Mouse (Mus musculus) heart, embryonic 14.5 days (tissue): ENCODE results near the gene Pkp1. TPM values are rescaled to one million over a fixed set of nuclear protein-coding genes. Genes with fewer than 3 reads are reported as not detected.

Source experiments
- ATAC-seq: fragments of 200-750 bp; cut with Nextera tagmentation; 2 replicates; pipeline ENCODE4 v1.8.0; 2017; ENCODE audit warnings: low read depth, moderate TSS enrichment; ENCODE audit not compliant: insufficient number of reproducible peaks, insufficient read depth, low FRiP score
- H3K27ac ChIP-seq, 2 experiments: fragments of 200-500 bp in 1 of 2; fragments of 300-500 bp in 1 of 2; sonication (generic) in 1 of 2; replicated peaks in 1 of 2; 2 replicates each; pipeline ENCODE4 v1.5.1; 2012 to 2014; ENCODE audit warnings: low read depth in 2 of 2, low read length in 2 of 2, control low read depth in 1 of 2, mild to moderate bottlenecking in 1 of 2, mixed read lengths in 1 of 2; ENCODE audit not compliant: control insufficient read depth in 1 of 2, insufficient read depth in 1 of 2
- H3K27me3 ChIP-seq: fragments of 300-500 bp; sonication (generic); 2 replicates; pipeline ENCODE4 v1.6.1; 2014; ENCODE audit warnings: mild to moderate bottlenecking, low read length, control low read depth; ENCODE audit not compliant: control insufficient read depth, insufficient read depth
- H3K36me3 ChIP-seq: fragments of 300-500 bp; sonication (generic); 2 replicates; pipeline ENCODE4 v1.6.1; 2014; ENCODE audit warnings: mild to moderate bottlenecking, control low read depth, low read length, mixed read lengths; ENCODE audit not compliant: control insufficient read depth, insufficient read depth
- H3K4me1 ChIP-seq, 2 experiments: fragments of 200-500 bp in 1 of 2; fragments of 300-500 bp in 1 of 2; sonication (generic) in 1 of 2; 2 replicates each; pipeline ENCODE4 v1.6.1; 2012 to 2014; ENCODE audit warnings: low read length in 2 of 2, control low read depth in 1 of 2, mixed read lengths in 1 of 2; ENCODE audit not compliant: control insufficient read depth in 2 of 2, insufficient read depth in 2 of 2
- H3K4me2 ChIP-seq: fragments of 300-500 bp; sonication (generic); 2 replicates; pipeline ENCODE4 v1.6.1; 2014; ENCODE audit warnings: mild to moderate bottlenecking, low read length
- H3K4me3 ChIP-seq, 2 experiments: fragments of 200-500 bp in 1 of 2; fragments of 300-500 bp in 1 of 2; sonication (generic) in 1 of 2; 2 replicates each; pipeline ENCODE4 v1.5.1; 2012 to 2014; ENCODE audit warnings: low read length in 2 of 2, mild to moderate bottlenecking in 2 of 2, control low read depth in 1 of 2, low read depth in 1 of 2, moderate library complexity in 1 of 2; ENCODE audit not compliant: control insufficient read depth in 1 of 2, insufficient read depth in 1 of 2
- H3K9ac ChIP-seq: fragments of 300-500 bp; sonication (generic); 2 replicates; pipeline ENCODE4 v1.6.1; 2014; ENCODE audit warnings: mild to moderate bottlenecking, low read length
- H3K9me3 ChIP-seq: fragments of 300-500 bp; sonication (generic); 2 replicates; pipeline ENCODE4 v1.6.1; 2016; ENCODE audit warnings: low read length, control low read depth; ENCODE audit not compliant: control insufficient read depth
- WGBS: fragments of 180-500 bp; shearing (Covaris S2); extraction: QIAGEN DNeasy Blood & Tissue Kit; methylation state at CpG from one replicate; pipeline ENCODE4 v1.1.7; 2014; 5-methylcytosine and 5-hydroxymethylcytosine counted together
- polyA plus RNA-seq: library from polyadenylated mRNA; unstranded; fragments of >200 nt; fragmentation: Nextera tagmentation; extraction: Ambion mirVana; gene quantifications from 2 replicates; pipeline ENCODE4 v1.2.1, GENCODE M21; 2014

Pkp1 gene
- 0.04 and 0.08 TPM in 2 replicates for polyA plus RNA-seq

DNA sequence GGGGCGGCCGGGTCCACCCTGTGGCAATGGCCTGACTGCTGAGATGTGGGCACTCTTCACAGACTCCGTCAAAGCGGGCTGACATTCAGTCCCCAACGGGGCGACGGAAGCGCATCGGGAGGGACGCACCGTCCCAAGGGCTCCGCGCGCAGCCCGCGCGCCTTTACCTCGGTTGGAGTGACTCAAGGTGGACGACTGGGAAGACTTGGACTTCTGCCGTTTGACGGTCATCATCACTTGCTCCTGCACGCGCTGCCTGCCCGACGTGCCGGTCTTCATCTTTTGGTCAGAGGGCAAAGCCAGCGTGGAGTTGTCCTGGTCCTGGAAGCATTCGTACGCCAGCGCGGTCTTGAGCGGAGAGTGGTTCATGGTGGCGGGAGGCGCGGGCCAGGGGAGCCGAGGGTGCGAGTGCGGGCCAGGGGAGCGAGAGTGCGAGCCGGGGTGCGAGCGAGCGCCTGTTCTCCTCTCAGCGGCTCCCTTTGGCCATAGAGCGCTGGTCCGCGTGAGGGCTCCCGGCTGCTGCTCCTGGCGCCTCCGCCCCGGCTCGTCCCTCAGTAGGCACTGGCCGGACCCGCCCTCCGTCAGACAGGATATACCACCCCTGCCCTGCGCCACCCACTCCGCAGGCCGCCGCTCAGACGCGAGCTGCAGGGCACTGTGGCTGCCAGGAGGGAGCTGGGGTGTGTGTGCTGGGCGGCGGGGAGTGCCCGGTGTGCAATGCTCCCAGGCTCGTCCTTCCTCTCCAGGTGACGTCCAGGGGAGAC is at the start of gene Pkp1:
Gene Pkp1 (minus strand): TSS at position 564 of the 764 bp plus-strand sequence.
- Histone ChIP-seq H3K4me1 (peaks cover 3% of the 10 kb centered on the region in 2 experiments; a peak in 2 of 4 replicates), H3K9me3 (no peaks in the 10 kb centered on the region), H3K27ac (no peak within 1 kb of the TSS), H3K36me3 (no peaks in the 10 kb centered on the region), H3K27me3 (peaks cover 81% of the 10 kb centered on the region), H3K4me2 (peak within 1 kb of the TSS; percentile 58), H3K4me3 (peak within 1 kb of the TSS; percentile 14 to 31), H3K9ac (no peak within 1 kb of the TSS)
- WGBS = under 1% methylated on average over 66 of the region's 67 CpGs
- peak; percentile 40; the same call in 1 of the 2 replicates for ATAC-seq

GRCm38 (mm10) chr1:135967739-135968138 is 48.7 kb upstream of the Pkp1 start:
- no peak for ATAC-seq
- Histone ChIP-seq H3K27ac (no peak overlapping the region), H3K27me3 (peaks cover 9% of the 10 kb centered on the region; the same call in 1 of the 2 replicates), H3K36me3 (no peaks in the 10 kb centered on the region), H3K4me1 (no peaks in the 10 kb centered on the region), H3K4me3 (no peak overlapping the region), H3K9ac (no peak overlapping the region), H3K9me3 (no peaks in the 10 kb centered on the region), H3K4me2 (no peak overlapping the region)
- 74% methylated on average over 4 of the region's 4 CpGs for WGBS

DNA sequence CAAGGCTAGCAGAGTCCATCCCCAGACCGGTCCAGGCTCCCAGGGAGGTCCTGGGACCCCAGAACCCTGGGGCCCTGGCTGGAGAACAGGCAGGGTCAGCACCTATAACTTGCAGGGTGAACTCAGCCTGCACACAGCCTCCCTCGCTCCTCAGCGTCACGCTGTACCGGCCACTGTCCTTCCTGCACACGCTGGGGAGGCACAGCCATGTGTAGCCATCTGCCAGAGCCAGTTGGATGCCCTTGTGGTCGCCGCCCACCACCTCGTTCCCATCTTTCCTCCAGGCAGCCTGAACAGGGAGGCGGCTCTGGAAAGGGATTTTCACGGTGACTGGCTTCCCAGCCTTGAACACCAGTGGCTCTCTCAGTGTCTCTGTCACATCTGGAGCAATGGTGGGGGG is 45.6 kb upstream of the Pkp1 start:
- ATAC-seq = no peak
- Histone ChIP-seq H3K27ac (no peak overlapping the region), H3K4me1 (no peaks in the 10 kb centered on the region), H3K27me3 (peaks cover 9% of the 10 kb centered on the region), H3K36me3 (no peaks in the 10 kb centered on the region), H3K9me3 (no peaks in the 10 kb centered on the region), H3K9ac (no peak overlapping the region), H3K4me2 (no peak overlapping the region), H3K4me3 (no peak overlapping the region)
- 62% methylated on average over 11 of the region's 11 CpGs for WGBS

DNA sequence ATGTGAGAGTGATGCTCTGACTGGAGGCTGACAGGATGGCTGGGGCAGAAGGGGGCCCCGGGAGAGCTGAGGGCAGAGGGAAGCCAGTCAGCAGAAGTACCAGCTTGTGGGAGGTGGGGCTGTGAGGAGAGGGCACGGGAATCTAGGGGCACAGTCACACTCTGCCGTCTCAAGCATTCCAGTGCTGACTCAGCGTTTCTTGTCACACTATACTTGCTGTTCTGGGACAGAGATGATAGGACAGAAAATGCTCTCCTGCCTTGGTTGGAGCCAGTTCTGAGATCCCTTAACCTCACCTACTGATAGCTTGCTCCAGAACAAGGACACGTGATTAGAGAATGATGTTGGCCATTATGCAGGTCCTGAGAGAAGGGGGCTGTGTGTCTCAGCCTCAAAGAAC is 44.2 kb upstream of the Pkp1 start:
- ATAC-seq = no peak
- Histone ChIP-seq H3K9me3 (no peaks in the 10 kb centered on the region), H3K27ac (no peak overlapping the region), H3K4me1 (no peaks in the 10 kb centered on the region), H3K36me3 (no peaks in the 10 kb centered on the region), H3K4me2 (no peak overlapping the region), H3K4me3 (no peak overlapping the region), H3K9ac (no peak overlapping the region), H3K27me3 (peaks cover 6% of the 10 kb centered on the region)
- WGBS = 53% methylated on average over 5 of the region's 5 CpGs

- 41% methylated on average over 4 of the region's 4 CpGs for WGBS
Measured at GRCm38 (mm10) chr1:135958483-135958882, 39.5 kb upstream of the Pkp1 start.

DNA sequence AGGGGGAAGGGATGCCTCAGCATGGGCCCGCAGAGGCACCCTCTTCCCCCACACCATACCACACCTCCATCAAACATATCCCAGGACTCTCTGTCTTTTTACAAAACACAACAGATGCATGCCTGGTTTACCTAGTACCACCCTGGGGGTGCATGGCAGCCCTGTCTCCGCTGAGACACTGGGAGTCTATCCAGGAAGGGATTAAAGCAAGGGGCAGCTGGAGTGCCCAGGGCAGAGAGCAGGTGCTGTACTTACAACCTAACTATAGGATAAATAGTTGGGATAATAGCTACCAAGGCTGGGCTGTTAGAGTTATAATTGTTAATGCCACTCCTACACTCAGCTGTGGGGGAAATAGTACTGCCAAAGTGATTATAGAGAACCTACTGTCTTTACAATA is 29.9 kb upstream of the Pkp1 start:
- Histone ChIP-seq H3K27me3 (peaks cover 4% of the 10 kb centered on the region), H3K9me3 (no peaks in the 10 kb centered on the region), H3K4me3 (no peak overlapping the region), H3K4me2 (no peak overlapping the region), H3K4me1 (peaks cover 2 to 5% of the 10 kb centered on the region in 2 experiments; a peak in 2 of 4 replicates), H3K36me3 (no peaks in the 10 kb centered on the region), H3K27ac (no peak overlapping the region), H3K9ac (no peak overlapping the region)
- WGBS = 45% methylated on average over 2 of the region's 2 CpGs
- ATAC-seq = no peak

More at GRCm38 (mm10) chr1:135958483-135958882, 39.5 kb upstream of the Pkp1 start:
- Histone ChIP-seq H3K27ac (no peak overlapping the region), H3K36me3 (no peaks in the 10 kb centered on the region), H3K9me3 (no peaks in the 10 kb centered on the region), H3K4me1 (no peaks in the 10 kb centered on the region), H3K4me2 (no peak overlapping the region), H3K9ac (no peak overlapping the region), H3K27me3 (no peaks in the 10 kb centered on the region; the same call in 1 of the 2 replicates), H3K4me3 (no peak overlapping the region)
- ATAC-seq = no peak

- no peaks in the 10 kb centered on the region for H3K9me3 ChIP-seq
- no peak overlapping the region for H3K4me3 ChIP-seq
- H3K36me3 ChIP-seq = no peaks in the 10 kb centered on the region
- H3K9ac ChIP-seq = no peak overlapping the region
- H3K27me3 ChIP-seq = peaks cover 7% of the 10 kb centered on the region
- H3K27ac ChIP-seq = no peak overlapping the region
- WGBS = 48% methylated on average over 4 of the region's 4 CpGs
- no peak overlapping the region for H3K4me2 ChIP-seq
- no peak for ATAC-seq
- peaks cover 2 to 5% of the 10 kb centered on the region in 2 experiments; a peak in 3 of 4 replicates for H3K4me1 ChIP-seq
Measured at GRCm38 (mm10) chr1:135946247-135946646, 27.2 kb upstream of the Pkp1 start.
